Mouse (Mus musculus): ENCODE measurements around the gene Olfr186.
"Not testable (repeated sequence)": the region's sequence is repeated elsewhere in the genome, so short reads cannot be mapped to it uniquely, and the experiment has no call there.

Gene Olfr186

GRCm38 (mm10) chr16:59030191-59030590, at the start of gene Olfr186:
Olfr186 (minus strand) TSS chr16:59030291.
- no peak for DNase-seq (ENCODE audit: low spot score)

DNA sequence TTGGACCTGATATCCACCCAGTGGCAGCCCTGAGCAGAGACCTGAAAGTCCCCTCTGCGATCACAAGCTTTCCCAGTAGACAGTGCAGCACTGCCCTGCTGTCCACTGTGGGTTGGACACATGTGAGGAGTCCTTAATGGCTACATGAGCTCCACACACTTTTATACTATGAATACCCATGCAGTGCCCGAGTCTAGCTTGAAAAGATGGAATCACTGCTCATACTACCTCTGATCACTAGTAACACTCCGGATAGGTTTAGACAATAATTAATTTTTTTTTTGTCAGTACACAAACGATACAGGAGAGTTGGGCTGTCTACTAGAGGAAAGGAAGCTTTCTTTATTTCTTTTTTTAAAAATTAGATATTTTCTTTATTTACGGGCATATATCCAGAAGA, 47.8 kb upstream of the Olfr186 start, which contains the start of gene Olfr190:
Gene Olfr190, minus strand, starts transcription at position 101 of the 400 bp plus-strand sequence.
- no peak for DNase-seq (ENCODE audit: low spot score)

- DNase-seq (ENCODE audit: low spot score), result no peak
Observed at GRCm38 (mm10) chr16:59073520-59073919, 43.4 kb upstream of the Olfr186 start.

- DNase-seq (ENCODE audit: low spot score), result no peak
Observed at GRCm38 (mm10) chr16:59071755-59072154, 41.7 kb upstream of the Olfr186 start.

- DNase-seq (ENCODE audit: low spot score), result not testable (repeated sequence)
Observed at GRCm38 (mm10) chr16:59062411-59062810, 32.3 kb upstream of the Olfr186 start.

GRCm38 (mm10) chr16:59049286-59049685, 19.2 kb upstream of the Olfr186 start:
- DNase-seq (ENCODE audit: low spot score), result not testable (repeated sequence)

DNA sequence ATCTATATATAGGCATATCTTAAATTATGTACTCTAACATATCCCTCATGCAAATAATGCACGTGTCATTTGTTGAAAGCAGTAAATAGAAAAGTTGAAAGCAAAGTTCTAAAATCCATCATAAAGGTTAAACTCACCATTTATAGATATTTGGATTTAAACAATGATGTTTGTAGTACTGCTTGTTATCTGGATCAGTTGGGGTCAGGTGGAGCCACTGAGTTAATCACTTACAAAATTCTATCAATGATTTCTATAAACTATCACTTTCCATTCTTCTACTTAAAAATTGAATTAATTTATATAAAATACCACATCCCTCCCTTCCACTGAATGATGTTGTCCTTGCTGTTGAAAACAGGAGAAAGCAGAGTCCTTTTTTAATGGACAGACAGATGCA, 18.8 kb upstream of the Olfr186 start:
- DNase-seq (ENCODE audit: low spot score), result no peak

GRCm38 (mm10) chr16:59047579-59047978, 17.5 kb upstream of the Olfr186 start:
- no peak for DNase-seq (ENCODE audit: low spot score)

DNA sequence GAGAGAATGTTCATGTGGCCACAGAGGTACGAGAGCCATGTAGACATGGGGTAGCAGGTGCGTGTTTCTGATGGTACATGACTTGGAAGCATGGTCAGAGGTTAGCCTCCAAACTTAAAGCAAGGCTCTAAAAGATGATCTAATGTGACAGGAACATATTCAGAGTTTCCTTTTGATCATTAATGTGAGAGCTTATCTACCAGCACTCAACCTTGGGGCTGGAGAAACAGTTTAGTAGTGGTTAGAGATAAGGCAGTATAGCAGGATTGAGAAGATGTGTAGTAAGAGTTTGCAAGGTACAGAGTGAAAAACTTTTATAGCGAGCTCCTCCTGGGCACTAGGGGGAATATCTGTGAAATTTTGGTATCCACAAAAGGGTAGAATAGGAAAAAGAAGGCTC, 15.7 kb upstream of the Olfr186 start:
- no peak for DNase-seq (ENCODE audit: low spot score)

GRCm38 (mm10) chr16:59039710-59040109, 9.6 kb upstream of the Olfr186 start, which contains the start of gene Olfr187:
Olfr187 (minus strand) TSS chr16:59039767.
- no peak for DNase-seq (ENCODE audit: low spot score)

DNA sequence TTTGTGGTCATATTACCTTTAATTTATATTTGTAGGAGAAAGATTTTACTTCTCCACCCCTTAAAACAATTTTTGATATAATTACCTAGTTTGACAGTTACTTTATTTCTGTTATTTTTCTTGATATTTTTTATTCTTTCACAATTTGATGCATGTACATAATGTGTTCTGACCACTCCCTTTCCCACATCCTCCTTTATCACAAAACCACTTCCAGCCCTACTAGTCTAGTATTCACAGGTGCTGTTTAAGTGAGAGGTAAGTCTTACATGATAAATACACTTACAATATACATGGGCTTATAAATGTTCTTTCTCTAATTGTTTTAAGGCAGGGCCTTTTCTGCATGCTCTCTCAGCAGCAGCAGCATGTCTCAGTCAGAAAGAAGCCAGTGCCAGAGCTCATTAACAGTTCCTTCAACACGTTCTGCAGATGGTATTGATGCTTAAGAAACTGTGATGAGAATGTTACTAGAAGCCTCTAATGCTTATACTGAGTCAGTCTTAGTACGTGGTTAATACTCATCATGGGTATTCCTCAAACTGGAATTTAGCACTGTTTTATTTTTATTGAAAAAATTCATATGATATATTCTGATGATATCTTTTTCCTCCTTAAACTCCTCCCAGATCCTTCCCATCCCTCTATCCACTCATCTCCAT, 16.6 kb downstream of the Olfr186 start:
- DNase-seq (ENCODE audit: low spot score), result no peak

DNA sequence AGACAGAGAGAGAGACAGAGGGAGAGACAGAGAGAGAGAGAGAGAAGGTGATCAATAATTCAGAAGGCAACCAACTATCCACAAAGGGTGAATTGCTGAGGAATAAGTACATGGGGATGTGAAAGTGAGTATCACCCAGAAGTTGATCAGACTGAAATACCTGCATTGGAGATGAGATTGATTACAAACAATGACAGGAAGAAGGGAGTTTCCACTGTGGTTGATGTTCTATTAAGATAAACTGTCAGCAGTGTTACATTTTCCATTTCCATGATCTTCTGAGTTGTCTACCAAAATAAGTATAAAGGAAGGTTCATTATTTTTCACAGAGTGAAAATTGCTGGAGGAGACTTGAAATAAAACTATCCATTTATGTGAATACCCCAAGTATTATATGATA, 22.9 kb downstream of the Olfr186 start:
- DNase-seq (ENCODE audit: low spot score), result no peak

GRCm38 (mm10) chr16:58995057-58995456, 35.0 kb downstream of the Olfr186 start, which contains the start of gene Olfr183:
Olfr183 (plus strand) TSS chr16:58995357.
- DNase-seq (ENCODE audit: low spot score), result no peak

All from testis, postnatal 10 days (tissue).